Mouse (Mus musculus): ENCODE measurements around the gene Kif2c.
"Not testable (repeated sequence)": the region's sequence is repeated elsewhere in the genome, so short reads cannot be mapped to it uniquely, and the experiment has no call there.

The Kif2c gene

DNA sequence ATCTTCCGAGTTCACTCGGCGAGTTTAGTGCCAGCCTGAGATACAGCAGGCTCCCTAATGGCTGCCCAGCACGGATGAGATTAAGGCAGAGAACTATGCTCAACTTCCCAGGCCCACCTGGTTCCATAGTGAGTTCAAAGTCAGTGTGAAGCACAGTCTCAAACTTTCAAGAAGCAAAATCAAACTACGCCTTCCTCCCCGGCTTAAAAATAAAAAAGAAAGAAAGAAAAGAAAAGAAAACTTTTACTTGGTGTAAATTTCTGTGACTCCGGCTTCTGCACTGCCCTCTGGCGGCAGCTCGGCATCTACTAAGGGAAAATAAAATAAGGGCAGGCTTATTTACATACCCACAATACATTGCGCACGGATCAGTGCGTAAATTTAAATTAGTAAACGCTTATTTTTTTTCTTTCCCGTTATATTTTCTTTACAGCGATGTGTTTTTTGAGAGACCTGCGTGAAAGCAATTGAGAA is 7.0 kb upstream of the Kif2c start:
- peak; percentile 91 for DNase-seq (ENCODE audit: low spot score)

GRCm38 (mm10) chr4:117188969-117189368 is 6.5 kb upstream of the Kif2c start:
- DNase-seq (ENCODE audit: low spot score): no peak

DNA sequence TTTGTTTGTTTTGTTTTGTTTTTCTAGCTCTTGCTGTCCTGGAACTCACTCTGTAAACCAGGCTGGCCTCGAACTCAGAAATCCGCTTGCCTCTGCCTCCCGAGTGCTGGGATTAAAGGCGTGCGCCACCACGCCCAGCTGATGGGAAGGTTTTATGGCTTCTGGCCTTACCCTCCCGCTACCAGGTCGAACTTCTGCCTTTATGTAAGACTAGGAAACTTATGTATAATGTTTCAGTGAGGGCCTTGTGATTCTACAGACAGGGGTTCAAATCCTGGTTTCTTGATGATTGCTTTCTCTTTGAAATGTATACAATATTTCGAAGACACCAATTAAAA is 289 bp upstream of the Kif2c start:
- DNase-seq (ENCODE audit: low spot score): not testable (repeated sequence)

GRCm38 (mm10) chr4:117169936-117170335 is 12.5 kb downstream of the Kif2c start:
- DNase-seq (ENCODE audit: low spot score): no peak

DNA sequence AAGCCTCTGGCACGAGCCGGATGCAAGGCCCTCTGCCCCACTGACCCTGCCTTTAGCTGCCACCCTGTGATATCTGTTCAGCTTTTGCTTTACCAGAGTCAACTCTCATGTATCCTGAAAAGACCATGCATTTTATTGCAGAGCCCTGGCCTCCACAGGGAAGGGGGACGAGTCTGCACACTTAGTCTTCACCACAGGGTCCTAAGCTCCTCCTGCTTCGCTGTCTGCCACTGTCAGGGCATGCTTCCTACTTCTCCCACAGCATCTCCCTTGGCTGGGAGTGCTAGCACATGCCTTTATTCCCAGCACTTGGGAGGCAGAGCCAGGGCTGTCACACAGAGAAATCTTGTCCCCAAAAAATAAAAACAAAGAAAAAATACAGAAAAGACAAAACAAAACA is 21.3 kb downstream of the Kif2c start:
- DNase-seq (ENCODE audit: low spot score): no peak

DNA sequence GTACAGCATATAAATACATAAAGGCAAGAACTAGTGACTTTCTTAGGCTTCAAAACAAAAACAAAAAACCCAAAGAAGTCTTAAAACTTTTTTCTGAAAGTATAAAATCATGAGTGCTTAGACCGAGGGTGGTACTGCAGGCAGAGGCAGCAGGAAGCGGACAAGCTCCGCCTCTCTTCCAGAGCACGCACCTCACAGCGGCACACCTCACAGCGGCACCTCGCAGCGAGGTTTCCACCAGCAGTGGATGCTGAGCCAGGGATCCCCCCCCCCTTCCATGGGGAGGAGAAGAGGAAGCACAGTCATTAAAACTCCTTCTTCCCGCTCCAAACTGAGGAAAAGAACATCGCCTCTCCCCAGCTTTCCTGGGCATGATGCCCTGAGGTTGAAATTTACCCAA is 22.8 kb downstream of the Kif2c start:
- DNase-seq (ENCODE audit: low spot score): no peak

- DNase-seq (ENCODE audit: low spot score): no peak
Measured at GRCm38 (mm10) chr4:117156372-117156771, 26.1 kb downstream of the Kif2c start.

GRCm38 (mm10) chr4:117155792-117156355 is 26.6 kb downstream of the Kif2c start, which contains the start of gene Rps8:
Gene Rps8, minus strand, starts transcription at chr4:117156243.
- DNase-seq (ENCODE audit: low spot score): peak; percentile 97

DNA sequence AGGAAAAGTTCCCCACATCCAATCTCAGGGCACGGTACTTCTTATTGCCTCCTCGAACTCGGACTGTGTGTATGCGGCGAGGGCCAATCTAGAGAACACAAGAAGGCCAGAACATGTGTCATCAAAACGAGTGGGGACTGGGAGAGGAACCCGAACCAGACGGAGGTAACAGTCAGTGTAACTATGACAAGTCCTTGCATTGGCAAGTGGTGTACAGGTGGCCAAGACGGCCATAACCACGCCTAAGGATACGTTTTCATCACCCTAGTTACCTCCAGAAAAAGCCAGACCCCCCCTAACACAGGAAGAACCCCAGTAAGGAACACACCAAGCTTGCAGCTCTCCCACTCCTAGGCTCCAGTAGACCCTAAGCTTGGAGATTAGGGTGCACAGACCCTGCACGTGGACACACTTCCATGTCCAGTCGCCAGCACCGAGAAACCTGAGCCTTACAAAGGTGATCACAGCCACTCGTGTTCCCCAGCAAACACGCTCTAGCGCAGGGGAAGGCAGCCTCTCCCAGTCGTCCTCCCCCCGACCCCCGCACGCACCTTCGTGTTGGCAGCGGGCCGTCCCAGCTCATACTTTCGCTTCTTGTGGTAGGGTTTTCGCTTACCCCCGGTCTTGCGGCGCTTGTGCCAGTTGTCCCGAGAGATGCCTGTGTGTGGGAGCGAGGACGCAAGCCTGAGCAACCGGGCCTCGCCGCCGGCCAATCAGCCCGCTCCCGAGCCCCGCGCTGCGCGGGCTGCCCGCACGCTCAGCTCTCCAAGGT is 27.2 kb downstream of the Kif2c start:
- DNase-seq (ENCODE audit: low spot score): no peak

DNA sequence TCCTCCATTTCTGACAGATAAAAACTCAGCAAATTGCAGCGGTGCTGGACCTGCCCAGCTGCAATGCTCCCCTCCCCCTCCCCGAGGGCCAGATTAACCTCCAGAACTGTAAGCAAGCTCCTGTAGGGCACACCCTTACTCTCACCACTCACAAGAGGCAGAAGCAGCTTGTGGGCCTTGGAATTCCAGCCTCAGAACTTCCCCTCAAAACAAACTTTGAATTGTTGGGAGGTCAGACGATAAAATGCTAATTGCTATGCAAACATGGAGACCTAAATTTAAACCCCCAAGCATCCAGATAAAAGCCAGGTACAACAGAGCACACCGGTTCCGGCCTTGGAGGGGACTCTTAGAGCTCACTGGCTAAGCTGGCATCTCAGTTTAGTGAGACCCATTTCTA is 29.7 kb downstream of the Kif2c start:
- DNase-seq (ENCODE audit: low spot score): no peak

GRCm38 (mm10) chr4:117151416-117151815 is 31.0 kb downstream of the Kif2c start:
- DNase-seq (ENCODE audit: low spot score): no peak

DNA sequence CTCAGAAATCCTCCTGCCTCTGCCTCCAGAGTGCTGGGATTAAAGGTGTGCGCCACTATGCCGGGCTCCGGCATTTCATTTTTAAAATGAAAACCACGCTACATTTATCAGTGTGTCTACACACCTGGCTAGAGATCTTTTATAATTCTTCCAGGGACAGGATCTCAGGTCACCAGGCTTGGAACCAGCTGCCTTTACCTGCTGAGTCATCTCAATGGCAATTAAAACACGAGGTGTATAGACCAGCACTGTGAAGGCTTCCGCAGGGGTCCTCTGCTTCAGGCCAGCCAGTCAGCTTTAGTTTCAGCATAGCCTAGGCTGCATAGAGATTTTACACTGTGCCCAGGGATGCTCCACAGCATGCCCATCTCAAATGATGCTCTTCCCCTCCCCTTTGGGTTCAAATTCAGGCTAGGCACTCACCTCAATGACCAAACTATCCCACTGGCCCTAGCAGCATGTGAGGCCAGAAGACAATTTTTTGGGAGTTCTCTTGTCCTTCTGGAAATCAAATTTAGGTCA is 32.2 kb downstream of the Kif2c start:
- DNase-seq (ENCODE audit: low spot score): no peak

GRCm38 (mm10) chr4:117149291-117150211 is 32.9 kb downstream of the Kif2c start:
- DNase-seq (ENCODE audit: low spot score): no peak

- no peak for DNase-seq (ENCODE audit: low spot score)
Measured at GRCm38 (mm10) chr4:117148815-117149214, 33.6 kb downstream of the Kif2c start.

- no peak for DNase-seq (ENCODE audit: low spot score)
Measured at GRCm38 (mm10) chr4:117148047-117148713, 34.3 kb downstream of the Kif2c start.

DNA sequence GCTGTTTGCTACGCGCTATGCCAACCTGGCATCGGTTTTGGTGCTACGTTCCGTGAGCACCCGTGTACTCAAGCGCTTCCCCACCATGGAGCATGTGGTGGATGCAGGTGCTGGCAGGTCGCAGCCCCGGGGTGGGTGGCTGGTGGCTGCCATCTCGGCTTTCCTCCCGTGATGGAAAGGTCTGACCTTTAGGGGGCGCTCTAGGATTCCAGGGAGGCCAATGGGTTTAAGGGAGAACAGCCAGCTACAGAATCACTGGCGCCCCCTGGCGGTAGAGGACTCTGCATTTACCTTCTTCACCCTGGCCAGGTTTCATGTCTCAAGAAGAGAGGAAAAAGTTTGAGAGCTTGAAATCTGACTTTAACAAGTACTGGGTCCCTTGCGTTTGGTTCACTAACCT is 36.3 kb downstream of the Kif2c start:
- DNase-seq (ENCODE audit: low spot score): peak; percentile 92

DNA sequence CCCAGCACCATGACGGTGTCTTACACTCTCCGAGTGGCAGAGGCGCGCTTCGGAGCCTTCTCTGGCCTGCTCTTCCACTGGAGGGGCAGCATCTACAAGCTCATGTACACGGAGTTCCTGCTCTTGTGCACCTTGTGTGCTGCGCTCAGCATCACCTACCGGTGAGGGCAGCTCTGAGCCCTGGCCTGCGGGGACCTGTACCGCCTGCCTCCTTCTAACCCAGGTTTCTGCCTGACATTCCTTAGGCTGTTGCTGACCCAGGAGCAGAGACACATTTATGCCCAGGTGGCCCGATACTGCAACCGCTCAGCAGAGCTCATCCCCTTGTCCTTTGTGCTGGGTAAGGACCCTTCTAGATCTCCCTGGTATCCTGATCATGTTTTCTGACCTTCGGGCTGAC is 37.2 kb downstream of the Kif2c start:
- no peak for DNase-seq (ENCODE audit: low spot score)

- no peak for DNase-seq (ENCODE audit: low spot score)
Measured at GRCm38 (mm10) chr4:117143023-117143422, 39.4 kb downstream of the Kif2c start.

- peak; percentile 40 for DNase-seq (ENCODE audit: low spot score)
Measured at GRCm38 (mm10) chr4:117140613-117141012, 41.8 kb downstream of the Kif2c start.

DNA sequence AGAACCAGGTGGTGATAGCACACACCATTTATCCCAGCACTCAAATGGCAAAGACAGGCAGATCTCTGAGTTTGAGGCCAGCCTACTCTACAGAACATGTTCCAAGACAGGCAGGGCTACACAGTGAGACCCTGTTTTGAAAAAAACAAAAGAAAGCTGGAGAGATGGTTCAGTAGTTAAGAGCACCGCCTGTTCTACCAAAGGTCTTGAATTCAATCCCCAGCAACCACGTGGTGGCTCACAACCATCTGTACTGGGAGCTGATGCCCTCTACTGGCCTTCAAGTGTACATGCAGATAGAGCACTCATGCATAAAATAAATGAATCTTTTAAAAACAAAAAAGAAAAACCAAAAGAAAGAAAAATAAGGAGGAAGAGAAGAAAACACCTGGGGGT is 43.2 kb downstream of the Kif2c start:
- peak; percentile 76 for DNase-seq (ENCODE audit: low spot score)

GRCm38 (mm10) chr4:117138295-117139216 is 43.9 kb downstream of the Kif2c start:
- no peak for DNase-seq (ENCODE audit: low spot score)
